Mouse (Mus musculus): ENCODE results near the gene Tdgf1.

DNA sequence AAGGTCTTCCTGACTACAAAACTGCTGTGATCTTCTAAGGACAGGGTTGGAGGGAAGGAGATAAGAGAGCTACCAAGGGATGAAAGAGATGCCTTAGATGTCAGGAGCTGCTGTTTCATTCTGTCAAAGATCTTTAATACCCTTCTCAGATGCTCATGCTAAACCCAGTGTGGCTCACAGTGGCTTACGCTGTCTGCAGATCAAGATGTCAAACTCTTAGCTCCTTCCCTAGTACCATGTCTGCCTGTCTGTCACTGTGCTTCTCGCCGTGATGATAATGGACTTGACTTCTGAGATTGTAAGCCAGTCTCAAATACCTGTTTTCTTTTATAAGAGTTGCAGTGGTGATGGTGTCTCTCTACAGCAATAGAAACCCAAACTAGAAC lies 37.3 kb downstream of the Tdgf1 start:
- TF ChIP-seq CTCF (IDR thresholded peaks at IDR 0.05; ENCODE audit: low read depth), result no peak
- TF ChIP-seq EP300 (IDR thresholded peaks at IDR 0.05; ENCODE audit: low read depth), result no peak

All from liver, postnatal 0 days (tissue).